Mouse (Mus musculus) liver, postnatal 0 days (tissue): ENCODE data around the gene Gmds.

ENCODE experiments used
- CTCF ChIP-seq: sonication (generic); IDR thresholded peaks from 2 replicates; pipeline ENCODE4 v1.5.1; 2016; ENCODE audit warnings: antibody characterized with exemption, low read depth
- EP300 ChIP-seq: IDR thresholded peaks from 2 replicates; pipeline ENCODE4 v1.6.1; 2016; ENCODE audit warnings: antibody characterized with exemption, low read depth, mild to moderate bottlenecking

DNA sequence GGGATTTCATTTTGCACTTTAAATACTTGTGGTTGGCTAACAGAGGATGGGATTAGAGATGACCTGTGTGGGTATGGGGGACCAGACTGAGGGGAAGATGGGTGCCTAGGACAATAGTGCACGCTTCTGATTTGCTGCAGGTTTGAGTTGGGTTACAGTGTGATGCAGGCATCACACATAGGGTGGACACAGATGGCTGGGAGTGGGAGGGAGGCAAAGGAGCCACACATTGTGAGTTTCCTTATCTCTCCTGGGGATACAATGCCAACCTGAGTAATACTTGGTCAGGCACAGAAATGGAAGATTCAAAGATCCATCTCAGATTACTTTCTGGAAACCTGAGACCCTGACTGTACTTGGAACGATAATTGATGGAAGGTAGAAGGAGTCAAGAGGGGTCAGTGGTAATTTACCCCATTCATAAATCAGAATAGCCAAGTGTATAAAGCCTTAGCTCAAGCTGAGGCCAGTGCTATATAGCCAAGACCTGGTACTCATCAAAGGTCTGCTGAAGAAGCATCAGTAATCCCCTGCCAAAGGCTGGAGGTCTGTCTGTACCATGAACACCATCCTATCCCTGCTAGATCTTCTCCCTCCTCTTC, 445.5 kb downstream of the Gmds start:
- TF ChIP-seq CTCF (no peak), EP300 (no peak)
